Mouse (Mus musculus): ENCODE data around the gene Rbm20. TPM values are rescaled to one million over a fixed set of nuclear protein-coding genes. Genes with fewer than 3 reads are reported as not detected.

Gene Rbm20
- 0.63 and 0.98 TPM in 2 replicates for polyA plus RNA-seq (2021; fragmentation: Nextera tagmentation)
- long read RNA-seq, experiment 1, partial matches to known transcripts, result 1 of 1 reads
- long read RNA-seq, experiment 1, other reads (novel, unspliced or antisense), result 0 of 1 reads
- long read RNA-seq, experiment 2, partial matches to known transcripts, result 9 of 11 reads
- long read RNA-seq, experiment 2, other reads (novel, unspliced or antisense), result 2 of 11 reads

GRCm38 (mm10) chr19:53676718-53677634 lies at the start of gene Rbm20:
TSS of gene Rbm20 (plus strand) at chr19:53677306.

GRCm38 (mm10) chr19:53892061-53892460 lies 215.0 kb downstream of the Rbm20 start, which contains the start of gene Pdcd4:
TSS of gene Pdcd4 (plus strand) at chr19:53892231.

Other genes starting within 250 kb of the Rbm20 start
- 8.2 and 8.5 TPM in 2 replicates for gene Dusp5, start 148.2 kb upstream of the Rbm20 start, polyA plus RNA-seq (2021; fragmentation: Nextera tagmentation)
- gene Nutf2-ps1, start 88.2 kb upstream of the Rbm20 start, polyA plus RNA-seq (2021; fragmentation: Nextera tagmentation), result 30.4 and 32.9 TPM in 2 replicates
- gene Smc3, start 76.9 kb upstream of the Rbm20 start, polyA plus RNA-seq (2021; fragmentation: Nextera tagmentation), result 22.0 and 23.9 TPM in 2 replicates
- 80.6 and 130 TPM in 2 replicates for gene Pdcd4, start 214.9 kb downstream of the Rbm20 start, polyA plus RNA-seq (2021; fragmentation: Nextera tagmentation)